11 mouse cellular contexts compared by ENCODE assay signal in the genomic region with DNA sequence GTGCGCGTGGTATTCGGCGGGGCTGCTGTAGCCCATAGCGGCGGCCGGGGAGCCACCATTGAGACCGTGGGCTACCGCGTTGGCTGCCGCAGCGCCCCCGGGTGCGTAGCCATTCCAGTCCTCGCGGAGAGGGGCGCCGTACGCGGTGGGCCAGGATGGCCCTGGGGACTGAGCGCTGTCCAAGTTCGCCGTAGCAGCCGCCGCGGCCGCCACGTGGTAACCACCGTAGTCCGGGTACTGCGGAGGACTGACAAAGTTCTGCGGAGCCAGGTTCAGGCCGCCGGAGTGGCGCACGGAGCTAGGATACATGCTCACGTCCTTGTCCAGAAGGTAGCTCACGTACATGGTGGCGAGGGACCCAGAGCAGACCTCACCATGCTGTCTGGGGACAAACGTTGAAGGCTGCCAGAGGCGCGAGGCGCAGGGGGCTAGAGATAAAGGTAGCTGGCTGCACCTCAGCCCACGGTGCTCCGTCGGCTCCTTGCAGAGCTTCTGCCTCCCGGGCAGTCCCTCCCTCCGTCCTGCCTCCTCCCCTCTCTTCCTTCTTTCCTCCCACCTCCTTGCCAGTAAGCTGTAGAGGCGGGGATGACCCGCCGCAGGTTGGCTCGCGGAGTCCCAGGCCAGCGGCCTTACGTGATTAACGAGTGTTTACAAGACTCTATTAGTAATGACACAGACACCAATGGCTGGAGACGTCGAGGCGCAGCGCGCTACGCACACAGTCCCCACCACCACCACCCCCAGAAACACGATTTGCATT. TPM values are rescaled to one million over a fixed set of nuclear protein-coding genes. Genes with fewer than 3 reads are reported as not detected.
A peak's percentile ranks its signal among the peaks of the same experiment; 100 is the strongest.
DNase-seq lines count a peak whose midpoint lies in the region; ATAC-seq lines count a peak whose summit lies in the region.
"Had no signal": no experiment of that assay in that cellular context is flagged by ENCODE, and none has a peak within 500 bp of the region (broad histone marks: within the 10 kb centered on the region; RNA-seq: fewer than 3 reads in every experiment).

A gene (minus strand): TSS at position 633 of the 760 bp plus-strand sequence.

- WGBS in heart, embryonic 16.5 days = under 1% methylated on average over 62 of the region's 63 CpGs
- under 1% methylated on average over 50 of the region's 63 CpGs for WGBS in intestine, embryonic 15.5 days

- peak within 1 kb of the TSS; percentile 26; the same call in 1 of the 2 replicates for H3K4me2 ChIP-seq in heart, embryonic 16.5 days (ENCODE audit: low read depth, low read length)
- peak within 1 kb of the TSS; percentile 38 for H3K4me2 ChIP-seq in intestine, embryonic 15.5 days (replicated peaks)

- no peaks in the 10 kb centered on the region for H3K36me3 ChIP-seq in heart, embryonic 16.5 days (ENCODE audit: control insufficient read depth, insufficient read depth)
- H3K36me3 ChIP-seq in intestine, embryonic 15.5 days = no peaks in the 10 kb centered on the region

- H3K9me3 ChIP-seq in heart, embryonic 16.5 days (replicated peaks; ENCODE audit: control insufficient read depth, low read length) = no peaks in the 10 kb centered on the region
- no peaks in the 10 kb centered on the region for H3K9me3 ChIP-seq in intestine, embryonic 15.5 days

- no peak for ATAC-seq in heart, embryonic 16.5 days (replicated peaks; ENCODE audit: extremely low read depth, insufficient read depth, low FRiP score)
- ATAC-seq in common myeloid progenitor, adult 5-6 weeks (replicated peaks; ENCODE audit: low read depth, poor library complexity, severe bottlenecking) = peak; percentile 13; the same call in 1 of the 2 replicates
- ATAC-seq in intestine, embryonic 15.5 days = peak; percentile 93
- ATAC-seq: lung, postnatal 0 days had no signal

- peaks cover 99% of the 10 kb centered on the region for H3K27me3 ChIP-seq in heart, embryonic 16.5 days (ENCODE audit: control insufficient read depth, insufficient read depth, low read length)
- peaks cover 88% of the 10 kb centered on the region for H3K27me3 ChIP-seq in intestine, embryonic 15.5 days (replicated peaks)

- DNase-seq in heart, adult 18-20 months = no peak
- DNase-seq in neural tube, embryonic 10.5 days (ENCODE audit: extremely low spot score, low spot score) = peak; percentile 66
- DNase-seq in ovary, postnatal 36 days (ENCODE audit: low spot score) = no peak
- DNase-seq in frontal cortex, postnatal 25 days (ENCODE audit: low spot score in 2 of 2) = no peak
- DNase-seq in urinary bladder, adult 2 months (ENCODE audit: low spot score) = no peak
- DNase-seq: right cerebral cortex, postnatal 14 days had no signal

- H3K4me1 ChIP-seq in heart, embryonic 16.5 days (ENCODE audit: control insufficient read depth, insufficient read depth, low read length) = peaks cover 6% of the 10 kb centered on the region; the same call in 1 of the 2 replicates
- H3K4me1 ChIP-seq in intestine, embryonic 15.5 days (replicated peaks) = peaks cover 6% of the 10 kb centered on the region; the same call in 1 of the 2 replicates

- peak within 1 kb of the TSS; percentile 12; the same call in 1 of the 2 replicates for H3K4me3 ChIP-seq in heart, embryonic 16.5 days (ENCODE audit: low read length)
- peak within 1 kb of the TSS; percentile 56 for H3K4me3 ChIP-seq in intestine, embryonic 15.5 days (replicated peaks)

- H3K9ac ChIP-seq in heart, embryonic 16.5 days (ENCODE audit: low read length) = no peak within 1 kb of the TSS
- H3K9ac ChIP-seq in intestine, embryonic 15.5 days = peak within 1 kb of the TSS; percentile 79

- H3K27ac ChIP-seq in heart, embryonic 16.5 days (ENCODE audit: low read length) = no peak within 1 kb of the TSS
- peak within 1 kb of the TSS; percentile 94 for H3K27ac ChIP-seq in intestine, embryonic 15.5 days

RNA-seq across cellular contexts. Expression of the gene that starts here (rescaled TPM):
- polyA plus RNA-seq in heart, embryonic 16.5 days (2015; fragmentation: Nextera tagmentation; extraction: Ambion mirVana) = 0.47 TPM in 1 of 2 replicates, not detected in the other
- not detected for total RNA-seq in heart, adult 18-20 months (2021)
- total RNA-seq in common myeloid progenitor, adult 5-6 weeks (2017) = not detected in 2 replicates
- 36.0 and 38.2 TPM in 2 replicates for polyA plus RNA-seq in intestine, embryonic 15.5 days (2015; fragmentation: Nextera tagmentation; extraction: Ambion mirVana)
- not detected in 2 replicates for polyA plus RNA-seq in urinary bladder, adult 2 months (2012; rRNA removed)
- total RNA-seq: MEL had no signal
- polyA plus RNA-seq: lung, postnatal 0 days had no signal

Comparison
In these comparisons a context has a peak if more than half of its experiments do, and no peak if none do; other contexts are left out.
1. RNA of the gene that starts here (polyA plus RNA-seq): 36.0 to 38.2 TPM in intestine, embryonic 15.5 days; 0.47 TPM in heart, embryonic 16.5 days and not detected in urinary bladder, adult 2 months; every median in the first group is over 10 times any median in the second.
2. Peak in ATAC-seq in common myeloid progenitor, adult 5-6 weeks; RNA of the gene not detected or under 1 TPM.